Mouse (Mus musculus): ENCODE measurements at regions not wholly inside any gene's neighbourhood (a gene's known extent, or its start where the extent isn't known, plus 50 kb on each side); places are given as distances from the start of the nearest gene placed in this dataset.

DNA sequence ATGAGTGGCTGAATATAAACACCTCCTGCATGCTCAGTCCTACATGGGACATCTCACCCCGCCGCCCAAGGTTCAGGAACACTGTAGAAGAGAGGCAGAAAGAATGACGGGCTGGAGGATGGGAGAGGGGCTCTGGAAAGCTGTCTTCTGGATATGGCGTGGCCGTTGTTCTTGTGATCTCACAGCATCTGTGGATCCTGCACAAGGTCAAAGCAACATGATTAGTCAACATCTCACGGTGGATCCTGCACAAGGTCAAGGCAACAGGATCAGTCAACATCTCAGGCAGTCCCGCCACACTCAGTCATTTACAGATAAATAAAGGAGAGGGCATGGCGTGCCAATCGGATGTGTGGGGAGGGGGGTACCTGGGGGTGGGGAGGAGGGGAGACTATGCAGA lies 184.7 kb upstream of the Sulf2 start:
- TF ChIP-seq CTCF (IDR thresholded peaks at IDR 0.05; ENCODE audit: control insufficient read depth, insufficient read depth, insufficient replicate concordance, low read depth, low read length) (no peak), POLR2A (IDR thresholded peaks at IDR 0.05; ENCODE audit: control insufficient read depth, low read depth, low read length) (no peak)
